Mouse (Mus musculus): ENCODE results near the gene Sec24d. TPM values are rescaled to one million over a fixed set of nuclear protein-coding genes. Genes with fewer than 3 reads are reported as not detected.
"Not testable (repeated sequence)": the region's sequence is repeated elsewhere in the genome, so short reads cannot be mapped to it uniquely, and the experiment has no call there.

Gene Sec24d
- total RNA-seq, 2 experiments from 2014 or later, result 25.2 to 29.3 TPM

DNA sequence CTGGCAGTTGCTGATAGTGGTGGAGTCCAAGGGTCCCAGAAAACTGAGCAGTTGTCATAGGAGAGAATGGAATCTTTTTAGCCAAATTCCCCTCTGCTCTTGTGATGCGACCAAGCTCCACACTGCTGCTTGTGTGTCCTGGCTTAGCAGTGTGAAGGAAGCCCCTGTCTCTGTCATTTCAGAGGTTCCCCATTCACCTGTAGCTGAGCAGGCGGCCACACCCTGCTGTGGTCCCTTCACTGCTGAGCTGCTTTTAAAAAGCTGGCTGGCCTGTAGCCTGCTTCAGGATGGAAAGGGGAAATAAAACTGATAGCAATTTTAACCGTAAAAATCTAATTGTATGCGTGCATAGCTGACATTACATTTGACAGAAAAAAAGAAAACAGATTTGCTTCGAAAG is 69.7 kb downstream of the Sec24d start:
- no peak for DNase-seq (ENCODE audit: low spot score in 2 of 2)

DNA sequence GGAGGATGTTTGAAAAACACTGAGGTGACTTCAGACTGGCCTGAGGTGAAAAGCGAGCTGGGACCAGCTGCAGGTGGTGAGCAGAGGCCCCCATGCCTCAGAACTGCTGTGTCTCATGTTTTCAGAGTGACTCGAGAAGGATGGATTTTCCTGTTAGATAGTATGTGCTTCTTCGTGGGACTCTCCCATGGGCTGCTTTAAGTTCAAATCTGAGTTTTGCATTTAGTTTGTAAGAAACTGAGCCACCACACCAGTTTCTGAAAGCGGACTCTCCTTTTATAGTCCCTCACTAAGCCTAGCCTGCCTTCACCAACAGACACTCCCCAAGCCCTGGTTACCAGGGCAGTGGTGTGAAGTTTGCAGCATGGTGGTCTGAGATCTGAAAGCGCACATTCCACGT is 70.6 kb downstream of the Sec24d start:
- no peak for DNase-seq (ENCODE audit: low spot score in 2 of 2)

DNA sequence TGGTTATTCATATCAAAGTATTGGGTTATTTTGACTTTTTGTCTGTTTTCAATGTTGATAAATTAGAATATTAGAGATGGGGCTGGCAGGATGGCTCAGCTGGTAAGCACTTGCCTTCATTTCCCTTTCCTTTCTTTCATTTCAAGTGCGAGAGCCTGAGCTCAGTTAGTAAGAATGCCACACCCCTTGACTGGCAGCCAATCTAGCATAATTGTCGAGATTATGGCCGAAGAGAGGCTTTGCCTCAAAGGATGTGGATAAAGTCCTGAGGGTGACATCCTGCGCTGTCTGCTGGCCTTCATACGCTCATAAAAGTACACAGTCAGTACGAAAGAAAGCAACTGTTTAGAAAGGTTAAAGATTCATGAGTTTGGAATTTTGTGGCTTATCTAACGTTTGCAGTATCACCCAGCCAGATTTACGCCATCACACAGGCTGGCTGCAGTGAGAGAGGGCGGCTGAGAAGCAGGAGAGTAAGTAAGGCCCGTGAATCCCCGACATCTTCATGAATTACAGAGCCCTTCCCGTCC is 71.5 kb downstream of the Sec24d start:
- no peak for DNase-seq (ENCODE audit: low spot score in 2 of 2)

GRCm38 (mm10) chr3:123341049-123341448 is 73.8 kb downstream of the Sec24d start:
- no peak for DNase-seq (ENCODE audit: low spot score in 2 of 2)

DNA sequence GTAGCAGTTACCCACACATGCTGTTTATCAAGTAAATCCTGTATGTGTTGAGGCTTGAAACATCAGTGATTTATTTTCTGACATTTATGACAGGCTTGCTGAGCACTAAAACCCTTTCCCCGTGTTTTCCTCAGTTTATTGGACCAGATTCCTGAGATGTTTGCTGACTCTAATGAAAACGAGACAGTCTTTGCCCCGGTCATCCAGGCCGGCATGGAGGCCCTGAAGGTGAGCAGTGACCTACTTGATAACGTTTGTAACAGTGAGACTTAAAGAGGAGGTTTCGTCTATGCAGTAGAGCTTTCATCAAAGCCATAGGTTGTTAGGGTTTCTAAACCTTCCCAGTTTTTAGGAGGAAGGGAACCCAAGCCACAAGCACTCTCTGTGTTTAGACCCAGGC is 76.4 kb downstream of the Sec24d start:
- no peak for DNase-seq (ENCODE audit: low spot score in 2 of 2)

DNA sequence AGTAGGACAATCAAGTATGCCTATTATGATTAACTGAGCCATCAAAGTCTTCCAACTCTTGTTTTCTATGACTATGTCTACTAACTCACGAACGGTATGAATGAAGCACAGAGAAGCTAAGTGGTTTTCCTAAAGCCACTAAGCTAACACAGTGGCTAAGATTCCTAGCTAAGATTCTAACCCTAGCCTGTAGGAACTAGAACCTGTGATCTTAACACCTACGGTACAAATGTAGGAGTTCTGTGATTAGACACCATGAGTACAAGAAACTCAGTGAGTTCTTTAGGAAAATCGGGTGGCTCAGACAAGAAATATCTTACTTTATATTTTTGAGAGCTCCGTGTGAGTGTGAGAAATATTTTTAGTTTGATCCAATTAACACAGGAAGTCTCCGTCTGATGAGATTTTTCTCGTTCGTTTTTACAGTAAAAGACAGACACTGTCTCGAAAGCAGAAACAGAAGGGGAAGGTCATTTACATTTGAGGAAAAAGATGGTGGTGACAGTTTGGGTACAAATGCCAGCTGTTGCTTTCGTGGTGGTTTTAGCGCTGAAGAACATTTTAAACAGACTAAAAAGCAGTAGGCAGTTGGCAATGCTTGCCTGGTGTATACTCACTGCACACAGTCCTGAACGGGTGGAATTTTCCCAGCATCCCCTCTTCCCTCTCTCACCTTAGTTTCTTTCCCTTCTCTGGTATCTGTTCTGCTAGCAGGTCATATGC is 81.0 kb downstream of the Sec24d start:
- DNase-seq (ENCODE audit: low spot score in 2 of 2), result no peak

- DNase-seq (ENCODE audit: low spot score in 2 of 2), result no peak
These were observed 83.3 kb downstream of the Sec24d start for GRCm38 (mm10) chr3:123350602-123351001.

GRCm38 (mm10) chr3:123351519-123351918 is 84.3 kb downstream of the Sec24d start:
- DNase-seq (ENCODE audit: low spot score in 2 of 2), result no peak

DNA sequence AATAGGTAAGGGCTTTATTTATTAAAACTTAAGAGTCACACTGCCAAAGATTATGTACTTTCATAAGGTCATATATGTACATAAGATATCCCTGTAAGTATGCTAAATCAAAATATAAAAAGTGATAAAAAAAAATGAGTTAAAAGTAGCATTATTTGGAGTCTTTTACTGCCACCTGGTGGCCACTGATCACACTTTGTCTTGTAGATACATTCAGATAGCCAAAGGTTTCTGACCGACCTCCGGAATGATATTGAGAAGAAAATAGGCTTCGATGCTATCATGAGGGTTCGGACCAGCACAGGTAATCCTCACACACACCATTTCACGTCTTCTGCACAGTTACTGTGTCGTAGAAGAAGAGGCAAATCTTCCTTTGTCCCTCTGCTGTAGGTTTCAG is 85.9 kb downstream of the Sec24d start:
- DNase-seq (ENCODE audit: low spot score in 2 of 2), result peak in 1 of 2 experiments; percentile 58

DNA sequence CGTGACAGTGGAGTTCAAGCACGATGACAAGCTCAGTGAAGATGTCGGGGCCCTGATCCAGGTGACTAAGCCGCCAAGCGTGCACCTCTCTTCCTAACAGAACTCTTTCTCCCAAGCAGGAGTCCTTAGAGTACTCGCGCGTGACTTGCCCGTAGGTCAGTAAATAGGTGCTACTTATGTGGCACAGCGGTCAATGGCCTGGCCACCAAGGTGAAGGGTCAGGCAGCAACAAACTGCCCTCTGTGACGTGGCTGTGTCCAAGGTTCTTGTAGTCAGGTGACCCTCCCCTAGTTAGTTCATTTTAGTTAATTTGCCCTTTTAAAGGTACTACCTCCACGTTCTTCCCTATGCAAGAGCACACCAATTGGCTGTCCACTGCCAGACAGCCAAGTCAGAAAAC is 86.4 kb downstream of the Sec24d start:
- DNase-seq (ENCODE audit: low spot score in 2 of 2), result no peak

DNA sequence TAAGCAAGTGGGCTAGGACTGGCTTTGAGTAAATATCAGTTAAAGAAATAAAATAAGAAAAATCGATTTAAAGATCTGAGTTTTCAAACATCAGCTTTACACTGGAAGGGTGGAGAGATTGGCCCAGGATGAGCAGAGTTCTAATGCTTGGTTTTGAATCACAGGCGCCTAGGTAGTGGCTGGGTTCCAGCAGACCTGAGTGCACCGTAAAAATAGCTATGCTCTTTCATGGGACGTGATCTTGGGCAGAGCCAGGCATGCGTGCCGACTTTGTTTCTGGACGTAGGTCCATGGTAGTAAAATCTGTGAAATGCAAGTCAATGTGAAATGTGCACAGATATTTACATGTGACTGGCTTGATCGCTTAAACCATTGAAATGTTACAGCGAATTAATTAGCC is 87.1 kb downstream of the Sec24d start:
- no peak for DNase-seq (ENCODE audit: low spot score in 2 of 2)

GRCm38 (mm10) chr3:123356377-123356991 is 89.2 kb downstream of the Sec24d start:
- no peak for DNase-seq (ENCODE audit: low spot score in 2 of 2)

GRCm38 (mm10) chr3:123366820-123367219 is 99.6 kb downstream of the Sec24d start:
- not testable (repeated sequence) for DNase-seq (ENCODE audit: low spot score in 2 of 2)

- DNase-seq (ENCODE audit: low spot score in 2 of 2), result no peak
These were observed 101.9 kb downstream of the Sec24d start for GRCm38 (mm10) chr3:123369161-123369560.

DNA sequence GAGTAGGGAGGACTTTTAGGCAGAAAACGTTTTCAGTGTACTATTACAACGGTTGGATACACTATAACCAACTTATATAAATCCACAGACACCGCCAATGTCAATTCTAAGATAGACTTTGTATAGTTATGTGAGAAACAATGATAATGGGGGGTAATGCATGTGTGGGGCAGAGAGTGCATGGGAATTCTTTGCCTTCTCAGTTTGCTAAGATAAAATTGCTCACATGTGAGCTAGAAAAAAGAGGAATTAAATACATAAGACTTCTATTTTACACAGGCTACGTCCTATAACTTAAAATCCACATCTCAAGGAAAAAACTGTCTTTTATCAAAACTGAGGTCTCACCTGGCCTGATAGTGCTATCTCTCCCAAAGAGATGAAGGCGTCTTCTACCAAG is 103.7 kb downstream of the Sec24d start:
- DNase-seq (ENCODE audit: low spot score in 2 of 2), result no peak

DNA sequence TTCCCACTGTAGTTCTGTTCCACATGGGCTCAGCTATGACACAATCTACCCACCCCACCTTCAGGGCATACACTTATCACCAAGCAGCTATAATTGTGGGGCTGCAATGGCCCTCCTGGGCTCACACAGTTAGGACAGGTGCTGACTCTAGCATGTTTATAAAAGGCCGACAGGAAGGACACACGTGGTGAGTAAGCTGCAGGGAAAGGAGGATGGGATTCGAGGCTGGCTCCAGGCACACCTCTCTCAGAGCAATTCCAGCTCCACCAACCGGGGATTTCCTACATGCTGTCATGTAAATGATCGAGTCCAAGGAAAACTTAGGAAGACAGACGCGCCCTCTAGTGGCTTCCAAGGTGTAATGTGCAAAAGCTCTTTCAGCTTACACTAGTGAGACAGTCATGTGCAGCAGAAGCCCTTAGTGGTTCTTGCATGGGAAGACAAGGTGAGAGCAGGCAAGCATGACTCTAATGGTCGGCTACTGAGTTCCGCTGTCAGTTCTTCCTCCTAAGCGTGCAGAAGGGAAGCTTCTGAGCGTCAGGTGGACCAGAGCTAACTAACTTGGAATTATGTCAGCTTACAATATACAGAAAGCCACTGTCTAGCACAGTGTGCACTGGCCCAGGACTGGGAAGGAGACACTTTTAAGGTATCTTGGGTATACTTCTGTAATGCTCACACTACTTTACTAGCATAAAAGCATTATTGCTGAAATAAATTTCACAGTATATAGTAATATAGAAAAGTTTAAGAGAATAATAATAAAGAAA is 104.7 kb downstream of the Sec24d start:
- DNase-seq (ENCODE audit: low spot score in 2 of 2), result peak; percentile 78 to 81

DNA sequence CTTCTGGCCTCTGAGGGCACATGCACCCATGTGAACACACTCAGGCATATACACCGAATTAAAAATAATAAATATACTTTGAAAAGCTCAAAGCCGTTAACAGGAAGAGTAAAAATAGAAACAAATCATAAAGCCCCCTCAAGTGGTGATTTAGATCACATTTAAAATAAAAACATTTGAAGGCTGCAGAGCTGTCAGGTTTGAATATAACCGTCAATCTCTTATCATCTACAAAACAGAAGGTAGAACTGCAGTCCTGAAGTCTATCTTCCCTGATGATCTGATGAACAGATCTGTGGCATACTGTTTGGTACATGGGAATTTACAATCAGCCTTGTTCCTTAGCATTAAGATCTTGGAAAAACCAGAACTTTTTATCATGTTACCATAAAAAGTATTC is 109.3 kb downstream of the Sec24d start:
- DNase-seq (ENCODE audit: low spot score in 2 of 2), result no peak

- no peak for DNase-seq (ENCODE audit: low spot score in 2 of 2)
These were observed 117.2 kb downstream of the Sec24d start for GRCm38 (mm10) chr3:123384435-123384834.

GRCm38 (mm10) chr3:123385118-123385485 is 117.8 kb downstream of the Sec24d start:
- DNase-seq (ENCODE audit: low spot score in 2 of 2), result no peak

- DNase-seq (ENCODE audit: low spot score in 2 of 2), result peak; percentile 95
These were observed 118.4 kb downstream of the Sec24d start, which contains the start of gene Mettl14 for GRCm38 (mm10) chr3:123385486-123386156. TSS of gene Mettl14 (minus strand) at chr3:123386108.

DNA sequence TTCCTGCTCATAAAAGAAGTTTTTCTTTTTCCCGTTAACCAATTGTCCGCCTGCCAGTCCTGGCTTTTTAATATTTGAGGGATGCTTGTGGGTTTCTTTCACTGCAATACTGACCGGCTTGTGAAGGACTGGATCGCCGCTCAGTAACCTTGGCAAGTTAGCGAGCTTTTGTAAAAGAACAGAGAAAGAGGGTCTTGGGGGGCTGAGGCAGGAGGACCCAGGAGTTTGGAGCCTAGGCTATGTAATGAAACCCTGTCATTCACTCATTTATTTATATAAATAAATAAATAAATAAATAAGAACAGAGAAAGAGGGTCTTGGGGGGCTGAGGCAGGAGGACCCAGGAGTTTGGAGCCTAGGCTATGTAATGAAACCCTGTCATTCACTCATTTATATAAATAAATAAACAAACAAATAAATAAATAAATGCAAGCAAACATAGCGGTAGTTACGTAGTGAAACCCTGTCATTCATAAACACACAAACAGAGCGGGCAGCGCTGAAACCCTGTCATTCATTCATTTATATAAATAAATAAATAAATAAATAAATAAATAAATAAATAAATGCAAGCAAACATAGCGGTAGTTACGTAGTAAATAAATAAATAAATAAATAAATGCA is 119.0 kb downstream of the Sec24d start:
- not testable (repeated sequence) for DNase-seq (ENCODE audit: low spot score in 2 of 2)

Data from layer of hippocampus, postnatal 10 days (tissue).